Mouse (Mus musculus) bone marrow, adult 2 months (tissue): ENCODE data around the gene Dpt.

Experiments
- CTCF ChIP-seq: fragments of 200-500 bp; IDR thresholded peaks from 2 replicates; pipeline ENCODE4 v1.5.1; 2011; ENCODE audit warnings: low read length, control low read depth; ENCODE audit not compliant: control insufficient read depth, insufficient read depth
- POLR2A ChIP-seq: fragments of 200-500 bp; IDR thresholded peaks from 2 replicates; pipeline ENCODE4 v1.6.1; 2011; ENCODE audit warnings: low read depth, mild to moderate bottlenecking, control low read depth, low read length, borderline replicate concordance; ENCODE audit not compliant: control insufficient read depth

- TF ChIP-seq CTCF (no peak), POLR2A (no peak)
Measured at GRCm38 (mm10) chr1:164804751-164805435, 8.4 kb downstream of the Dpt start.
